ENCODE assay signal across 28 mouse cellular contexts in genomic region chr9:108131502-108131901, GRCm38 (mm10). TPM values are rescaled to one million over a fixed set of nuclear protein-coding genes. Genes with fewer than 3 reads are reported as not detected.
"Had no signal": no experiment of that assay in that cellular context is flagged by ENCODE, and none has a peak within 500 bp of the region (broad histone marks: within the 10 kb centered on the region; RNA-seq: fewer than 3 reads in every experiment).

No protein-coding gene starts in this region.

- H3K9ac ChIP-seq: embryonic facial prominence, embryonic 12.5 days; embryonic facial prominence, embryonic 13.5 days; embryonic facial prominence, embryonic 15.5 days; forebrain, embryonic 12.5 days; forebrain, embryonic 13.5 days; forebrain, embryonic 15.5 days; forebrain, postnatal 0 days had no signal

- H3K27ac ChIP-seq: embryonic facial prominence, embryonic 10.5 days; embryonic facial prominence, embryonic 12.5 days; embryonic facial prominence, embryonic 13.5 days; embryonic facial prominence, embryonic 15.5 days; forebrain, embryonic 10.5 days; forebrain, embryonic 12.5 days; forebrain, embryonic 13.5 days; forebrain, embryonic 15.5 days; gastrocnemius, adult 2 months; heart, adult 2 months had no signal

- DNase-seq: cerebellum, adult 8-10 months; cerebellum, adult 9-10 months; cerebellum, postnatal 10 days; cerebellum, postnatal 14 days; cerebellum, postnatal 25 days; cerebellum, postnatal 36 days; embryo, embryonic 11 days; forebrain, postnatal 0 days; gastrocnemius, adult 2 months; gastrocnemius, postnatal 10 days; gastrocnemius, postnatal 14 days; gastrocnemius, postnatal 25 days; gastrocnemius, postnatal 36 days; heart, adult 18-20 months; heart, adult 2 months had no signal

- H3K4me3 ChIP-seq: embryonic facial prominence, embryonic 10.5 days; embryonic facial prominence, embryonic 12.5 days; embryonic facial prominence, embryonic 13.5 days; embryonic facial prominence, embryonic 15.5 days; erythroblast, embryonic 14.5 days; forebrain, embryonic 10.5 days; forebrain, embryonic 12.5 days; forebrain, embryonic 13.5 days; forebrain, embryonic 15.5 days; gastrocnemius, adult 2 months; heart, adult 2 months had no signal

- H3K4me1 ChIP-seq: embryonic facial prominence, embryonic 10.5 days; embryonic facial prominence, embryonic 12.5 days; forebrain, embryonic 10.5 days; forebrain, embryonic 12.5 days; forebrain, embryonic 13.5 days; forebrain, embryonic 15.5 days had no signal

- H3K9me3 ChIP-seq: embryonic facial prominence, embryonic 10.5 days; embryonic facial prominence, embryonic 12.5 days; embryonic facial prominence, embryonic 13.5 days; embryonic facial prominence, embryonic 15.5 days; forebrain, embryonic 10.5 days; forebrain, embryonic 12.5 days; forebrain, embryonic 13.5 days; forebrain, embryonic 15.5 days had no signal

- H3K27me3 ChIP-seq: embryonic facial prominence, embryonic 12.5 days; embryonic facial prominence, embryonic 13.5 days; embryonic facial prominence, embryonic 15.5 days; forebrain, embryonic 13.5 days; forebrain, embryonic 15.5 days had no signal

- H3K36me3 ChIP-seq: embryonic facial prominence, embryonic 10.5 days; embryonic facial prominence, embryonic 12.5 days; embryonic facial prominence, embryonic 13.5 days; embryonic facial prominence, embryonic 15.5 days; forebrain, embryonic 10.5 days; forebrain, embryonic 12.5 days; forebrain, embryonic 15.5 days had no signal

RNA-seq across cellular contexts. Expression of gene Mst1, which starts 51.3 kb away (rescaled TPM):
- total RNA-seq: common myeloid progenitor, adult 5-6 weeks; gastrocnemius, adult 18-20 months; gastrocnemius, adult 2 months; gastrocnemius, postnatal 14 days; gastrocnemius, postnatal 25 days; gastrocnemius, postnatal 36 days; heart, adult 2 months had no signal
- polyA plus RNA-seq: forebrain, embryonic 13.5 days; forebrain, embryonic 14.5 days; forebrain, embryonic 15.5 days; forebrain, embryonic 16.5 days; forebrain, postnatal 0 days had no signal
